Mouse (Mus musculus) A20 (cell line): Measurements from ENCODE around the gene Fads6.

Source experiments
- DNase-seq: peaks from one replicate; pipeline ENCODE4 v3.0.0-alpha.2; 2011; ENCODE audit warnings: low read depth, low spot score

Fads6 gene

GRCm38 (mm10) chr11:115276780-115277603, 20.5 kb downstream of the Fads6 start, which contains the start of gene Fdxr:
Gene Fdxr, minus strand, starts transcription at chr11:115277050.
- peak; percentile 100 for DNase-seq

GRCm38 (mm10) chr11:115275954-115276353, 21.5 kb downstream of the Fads6 start:
- no peak for DNase-seq

- DNase-seq = peak; percentile 47
Measured at GRCm38 (mm10) chr11:115275509-115275908, 22.0 kb downstream of the Fads6 start.

- no peak for DNase-seq
Measured at GRCm38 (mm10) chr11:115274771-115275170, 22.7 kb downstream of the Fads6 start.

GRCm38 (mm10) chr11:115274178-115274577, 23.3 kb downstream of the Fads6 start:
- DNase-seq = no peak

DNA sequence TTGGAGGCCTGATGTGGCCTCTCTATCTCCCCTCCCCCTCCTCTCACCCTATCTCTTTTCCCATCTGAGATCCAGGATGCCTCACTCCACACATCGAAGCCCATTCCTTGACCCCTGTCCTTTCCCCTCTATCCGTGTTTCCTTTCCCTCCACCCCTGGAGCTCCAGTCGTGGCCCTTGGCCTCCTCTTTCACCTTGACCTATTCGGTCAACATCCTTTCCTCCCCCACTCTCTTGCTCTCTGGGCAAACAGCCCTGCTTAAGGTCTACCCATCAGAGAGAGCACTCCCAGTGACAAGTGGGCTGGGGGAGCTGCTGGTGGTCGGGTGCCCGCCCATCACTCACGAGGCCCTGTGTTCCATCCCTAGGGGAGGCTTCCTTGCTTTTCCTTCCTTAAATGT, 23.7 kb downstream of the Fads6 start:
- DNase-seq = no peak

DNA sequence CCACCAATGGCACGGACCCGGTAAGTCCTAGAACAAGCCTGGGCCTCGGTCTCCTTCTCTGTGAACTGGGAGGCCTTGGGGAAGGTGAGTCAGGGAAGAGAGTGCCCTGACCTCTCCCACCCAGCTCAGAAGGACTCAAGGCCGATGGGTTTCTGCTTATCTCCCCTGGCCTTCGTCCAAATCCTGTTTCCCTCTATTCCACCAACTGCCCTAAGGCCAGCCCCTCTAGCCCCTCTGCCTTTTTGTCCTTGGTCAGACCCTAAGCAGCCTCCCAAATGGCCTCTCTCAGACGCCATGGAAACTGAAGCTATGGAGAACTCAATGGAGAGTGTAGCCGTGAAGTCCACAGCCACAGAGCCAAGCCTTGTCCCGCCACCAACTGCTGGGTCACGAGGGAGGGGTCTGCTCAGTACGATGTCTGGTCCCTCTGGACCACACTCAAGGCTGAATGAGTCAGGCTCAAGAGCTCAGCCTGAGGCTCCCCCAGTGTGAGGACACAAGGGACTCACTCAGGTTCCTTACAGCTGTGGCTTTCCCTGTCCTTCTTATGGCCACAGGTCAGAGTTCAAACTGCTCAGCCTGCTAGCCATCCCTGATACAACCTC, 24.5 kb downstream of the Fads6 start:
- DNase-seq = no peak

- DNase-seq = no peak
Measured at GRCm38 (mm10) chr11:115271481-115271880, 26.0 kb downstream of the Fads6 start.

GRCm38 (mm10) chr11:115271052-115271451, 26.4 kb downstream of the Fads6 start:
- DNase-seq = no peak

GRCm38 (mm10) chr11:115270148-115270861, 27.2 kb downstream of the Fads6 start:
- peak; percentile 70 for DNase-seq

GRCm38 (mm10) chr11:115269330-115270066, 28.0 kb downstream of the Fads6 start:
- DNase-seq = no peak

- no peak for DNase-seq
Measured at GRCm38 (mm10) chr11:115267958-115268357, 29.5 kb downstream of the Fads6 start.

DNA sequence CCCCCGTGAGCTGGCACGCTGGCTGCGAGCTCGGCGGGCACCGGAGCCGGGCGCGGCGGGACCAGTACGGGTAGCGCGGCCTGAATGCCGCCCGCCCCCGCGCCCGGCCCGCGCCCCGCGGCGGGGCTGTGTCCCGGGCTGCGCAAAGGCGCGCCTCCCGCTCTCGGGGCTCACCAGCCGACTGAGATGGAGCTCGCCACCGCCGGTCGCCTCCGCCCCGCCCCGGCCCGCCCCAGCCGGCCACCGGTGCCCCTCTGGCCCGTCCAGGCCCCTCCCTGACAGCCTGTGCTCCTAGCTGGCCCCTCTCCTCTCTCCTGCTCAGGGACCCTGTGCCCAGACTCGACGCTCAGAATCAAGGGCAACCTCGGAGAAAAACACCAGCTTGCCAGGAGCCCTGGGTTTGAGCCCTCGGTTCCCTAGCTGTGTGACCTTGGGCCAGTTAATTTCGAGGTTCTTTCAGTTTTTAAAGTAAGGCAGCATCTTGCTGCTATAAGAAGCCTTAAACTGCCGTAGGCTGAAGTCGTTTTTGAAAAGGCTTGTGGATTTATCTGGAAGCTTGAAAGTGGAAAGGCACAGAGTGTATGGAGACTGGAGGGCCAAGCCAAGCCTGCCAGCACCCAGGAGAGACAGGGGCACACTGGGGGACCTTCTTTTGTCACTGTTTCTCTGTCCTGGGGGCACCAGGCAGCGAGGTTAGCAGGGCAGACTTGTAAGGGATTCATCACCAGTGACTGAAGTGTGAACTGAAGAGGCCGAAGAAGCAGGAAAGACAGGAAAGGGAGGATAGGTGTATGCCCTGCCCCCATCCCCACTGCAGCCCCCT, 30.2 kb downstream of the Fads6 start, which contains the start of gene Grin2c:
Gene Grin2c (minus strand): TSS at position 183 of the 823 bp plus-strand sequence.
- DNase-seq = no peak

DNA sequence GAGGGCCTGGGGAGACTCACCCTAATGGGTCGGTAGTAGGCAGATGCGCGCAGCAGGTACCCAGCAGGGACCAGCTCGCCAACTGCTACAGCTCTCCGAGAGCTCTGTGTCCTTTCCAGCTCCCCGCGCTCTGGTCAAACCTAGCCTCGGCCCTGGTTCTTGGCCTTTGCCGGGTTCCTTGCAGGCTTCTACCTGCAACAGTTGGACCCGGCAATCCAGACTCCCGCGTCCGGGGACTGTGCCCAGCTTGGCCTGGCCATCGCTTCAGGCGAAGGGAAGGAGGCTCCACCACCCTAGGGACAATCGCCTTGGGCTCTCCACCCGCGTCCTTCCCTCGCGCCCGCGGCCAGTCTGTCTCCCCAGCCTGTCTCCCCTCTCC, 31.1 kb downstream of the Fads6 start:
- DNase-seq = no peak

GRCm38 (mm10) chr11:115265771-115266399, 31.6 kb downstream of the Fads6 start:
- DNase-seq = no peak

DNA sequence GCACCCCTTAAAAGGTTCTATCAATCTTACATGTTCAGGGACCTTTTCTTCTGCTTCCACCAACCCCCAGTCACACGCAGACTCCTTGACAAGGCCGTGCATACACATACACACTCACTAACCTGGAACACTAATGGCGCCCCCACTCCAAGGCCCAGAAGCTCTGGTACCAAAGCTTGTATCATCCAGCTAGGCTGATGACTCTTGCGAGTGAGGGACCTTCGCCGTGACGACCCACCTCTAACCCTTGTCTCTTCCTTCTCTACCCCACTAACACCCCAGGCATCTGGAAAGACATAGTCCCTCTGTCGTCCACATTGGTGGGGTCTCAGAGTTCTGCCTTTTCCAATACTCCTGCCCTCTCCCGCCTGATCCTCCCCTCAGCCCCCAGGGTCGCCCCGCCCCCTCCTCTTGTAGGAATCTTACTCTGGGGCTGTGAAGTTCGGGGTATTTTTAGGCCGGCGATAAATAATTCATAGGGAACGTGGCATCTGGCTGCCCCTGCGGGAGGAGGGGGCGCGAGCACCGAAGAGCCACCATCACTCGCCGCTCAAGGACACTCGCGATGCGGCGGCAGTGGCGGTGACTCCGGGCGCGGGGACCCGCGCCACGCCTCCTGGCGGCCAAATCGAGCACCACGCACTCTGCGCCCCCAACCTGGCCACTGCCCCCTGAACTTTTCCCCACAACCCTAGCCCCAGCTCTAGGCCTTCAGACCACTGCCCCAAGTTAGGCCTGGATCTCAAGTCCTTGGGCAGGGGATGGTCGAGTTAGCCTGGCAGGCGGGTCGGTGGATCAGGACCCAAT, 32.4 kb downstream of the Fads6 start:
- peak; percentile 29 for DNase-seq

DNA sequence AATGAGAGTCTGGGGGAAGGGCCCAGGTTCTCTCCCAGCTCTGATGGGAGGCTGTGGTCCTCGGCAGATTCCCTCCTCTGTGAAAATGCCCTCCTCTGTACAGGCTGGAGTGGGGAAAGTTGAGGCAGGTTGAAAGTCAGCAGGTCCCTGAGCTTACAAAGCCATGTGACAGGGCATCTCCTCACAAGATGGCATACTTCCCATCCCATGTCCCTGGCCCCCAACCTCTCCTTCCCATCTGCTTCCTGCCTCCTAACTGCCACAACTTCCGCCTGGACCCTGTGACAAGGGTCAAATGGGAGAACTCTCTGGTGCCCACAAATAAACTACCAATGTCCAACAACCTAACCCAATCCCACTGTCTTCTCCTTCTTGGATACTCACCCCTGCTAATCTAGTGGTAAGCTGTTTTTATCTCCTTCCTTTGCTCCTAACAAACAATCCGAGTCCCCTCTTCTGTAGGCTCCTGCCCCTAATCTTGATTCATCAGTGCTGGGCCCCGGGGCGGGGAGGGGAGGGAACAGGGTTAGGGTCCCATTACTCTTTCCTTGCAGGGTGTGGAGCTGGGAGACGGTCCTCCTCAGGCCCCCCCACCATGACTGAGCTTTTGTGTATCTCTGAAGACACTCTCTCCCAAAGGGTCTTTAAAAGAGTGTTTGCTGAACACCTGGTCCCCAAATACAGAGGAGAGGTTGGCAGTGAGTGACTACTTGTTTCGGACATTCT, 33.2 kb downstream of the Fads6 start:
- no peak for DNase-seq

DNA sequence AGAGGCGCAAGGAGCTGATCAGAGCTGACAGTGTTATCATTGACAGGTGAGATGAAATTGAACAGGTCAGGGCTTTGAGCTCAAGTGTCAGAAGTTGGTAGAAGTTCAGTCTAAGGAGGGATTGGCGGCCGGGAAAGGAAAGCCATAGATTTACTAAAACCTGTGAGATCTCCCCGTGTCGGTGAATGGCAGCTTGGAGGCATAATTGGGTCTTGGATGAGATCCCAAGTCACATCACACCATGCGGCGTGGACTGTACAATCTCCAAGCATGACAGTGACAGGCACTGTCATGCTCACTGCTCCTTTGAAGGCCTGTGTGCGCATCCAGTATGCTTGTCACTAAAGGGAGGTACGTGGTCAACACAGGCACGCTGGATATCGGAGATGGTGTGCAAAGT, 34.5 kb downstream of the Fads6 start:
- DNase-seq = no peak

DNA sequence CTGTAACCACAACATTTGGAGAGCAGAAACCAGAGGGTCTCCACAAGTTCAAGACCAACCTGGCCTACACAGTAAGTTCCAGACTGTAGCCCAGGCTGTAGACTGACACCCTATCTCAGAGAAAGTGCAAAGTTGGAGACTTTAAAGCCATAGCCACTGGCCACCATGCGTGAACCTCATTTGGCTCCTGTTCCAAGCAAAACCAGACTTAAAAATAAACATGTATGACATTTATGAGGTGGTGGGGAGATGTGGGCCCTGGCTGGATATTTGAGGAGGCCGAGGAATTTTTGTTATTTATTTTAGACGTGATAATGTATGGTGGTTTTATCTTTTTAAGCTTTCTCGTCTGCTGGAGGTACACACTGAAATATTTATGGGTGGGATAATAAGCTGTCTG, 38.3 kb downstream of the Fads6 start:
- DNase-seq = no peak
